In genomic region chr1:131278606-131279455, GRCm38 (mm10) we compare ENCODE assay signal across 8 mouse cellular contexts. TPM values are rescaled to one million over a fixed set of nuclear protein-coding genes. Genes with fewer than 3 reads are reported as not detected.
DNase-seq lines count a peak whose midpoint lies in the region; ATAC-seq lines count a peak whose summit lies in the region.

No protein-coding gene starts in this region.

- peak overlapping the region; percentile 51; the same call in 1 of the 2 replicates for H3K9ac ChIP-seq in kidney, embryonic 14.5 days (ENCODE audit: low read depth, low read length)
- H3K9ac ChIP-seq in hindbrain, embryonic 12.5 days = no peak overlapping the region; the same call in 1 of the 2 replicates
- H3K9ac ChIP-seq in midbrain, embryonic 15.5 days = no peak overlapping the region

- no peaks in the 10 kb centered on the region for H3K9me3 ChIP-seq in kidney, embryonic 14.5 days (ENCODE audit: control insufficient read depth, low read length)
- H3K9me3 ChIP-seq in hindbrain, embryonic 12.5 days (replicated peaks) = no peaks in the 10 kb centered on the region
- no peaks in the 10 kb centered on the region for H3K9me3 ChIP-seq in midbrain, embryonic 15.5 days

- peaks cover 8% of the 10 kb centered on the region for H3K4me1 ChIP-seq in kidney, embryonic 14.5 days (ENCODE audit: control insufficient read depth, insufficient read depth, low read length)
- H3K4me1 ChIP-seq in hindbrain, embryonic 12.5 days = no peaks in the 10 kb centered on the region
- no peaks in the 10 kb centered on the region for H3K4me1 ChIP-seq in midbrain, embryonic 15.5 days

- H3K27ac ChIP-seq in kidney, embryonic 14.5 days (ENCODE audit: low read depth, low read length) = no peak overlapping the region
- H3K27ac ChIP-seq in hindbrain, embryonic 12.5 days = no peak overlapping the region
- no peak overlapping the region for H3K27ac ChIP-seq in midbrain, embryonic 15.5 days

- H3K4me3 ChIP-seq in kidney, embryonic 14.5 days (ENCODE audit: low read length) = peak overlapping the region; percentile 38
- H3K4me3 ChIP-seq in hindbrain, embryonic 12.5 days = 0 out of 2 replicates have a peak overlapping the region, but pooled peaks have one; percentile 10
- no peak overlapping the region for H3K4me3 ChIP-seq in midbrain, embryonic 15.5 days

- peak overlapping the region; percentile 56 for H3K4me2 ChIP-seq in kidney, embryonic 14.5 days (replicated peaks; ENCODE audit: low read depth, low read length)
- H3K4me2 ChIP-seq in hindbrain, embryonic 12.5 days (replicated peaks) = peak overlapping the region; percentile 36
- H3K4me2 ChIP-seq in midbrain, embryonic 15.5 days = no peak overlapping the region

- no peak for ATAC-seq in kidney, embryonic 14.5 days (ENCODE audit: low FRiP score, low TSS enrichment)
- ATAC-seq in hindbrain, embryonic 12.5 days (ENCODE audit: low FRiP score) = no peak
- no peak for ATAC-seq in midbrain, embryonic 15.5 days (replicated peaks)

- 21% methylated on average over 8 of the region's 8 CpGs for WGBS in kidney, embryonic 14.5 days
- WGBS in hindbrain, embryonic 12.5 days = 50% methylated on average over 8 of the region's 8 CpGs
- WGBS in midbrain, embryonic 15.5 days = 57% methylated on average over 8 of the region's 8 CpGs

- no peaks in the 10 kb centered on the region for H3K27me3 ChIP-seq in kidney, embryonic 14.5 days (ENCODE audit: control insufficient read depth, insufficient read depth, low read length)
- no peaks in the 10 kb centered on the region for H3K27me3 ChIP-seq in hindbrain, embryonic 12.5 days
- no peaks in the 10 kb centered on the region for H3K27me3 ChIP-seq in midbrain, embryonic 15.5 days (replicated peaks)

- no peaks in the 10 kb centered on the region for H3K36me3 ChIP-seq in kidney, embryonic 14.5 days (ENCODE audit: control insufficient read depth, insufficient read depth, low read length)
- H3K36me3 ChIP-seq in hindbrain, embryonic 12.5 days = no peaks in the 10 kb centered on the region
- H3K36me3 ChIP-seq in midbrain, embryonic 15.5 days (replicated peaks) = no peaks in the 10 kb centered on the region

- no peak for DNase-seq in kidney, adult 8-10 months
- DNase-seq in Muller cell, postnatal 12 days (ENCODE audit: inconsistent ontology term) = peak; percentile 20
- DNase-seq in naive thymus-derived CD4-positive, alpha-beta T cell, adult 2 months (ENCODE audit: low read depth) = peak; percentile 63
- DNase-seq in urinary bladder, postnatal 25 days (ENCODE audit: low spot score) = no peak
- DNase-seq in gastrocnemius, postnatal 25 days = no peak

RNA-seq across cellular contexts. Expression of gene Ikbke, which starts 0.6 kb away (rescaled TPM):
- 2.9 TPM in 2 replicates for polyA plus RNA-seq in kidney, embryonic 14.5 days (2014; fragmentation: Nextera tagmentation; extraction: Ambion mirVana)
- polyA plus RNA-seq in hindbrain, embryonic 12.5 days (2016; fragmentation: Nextera tagmentation; extraction: Ambion mirVana) = 1.8 and 2.6 TPM in 2 replicates
- polyA plus RNA-seq in midbrain, embryonic 15.5 days (2015; fragmentation: Nextera tagmentation; extraction: Ambion mirVana) = 0.83 and 0.92 TPM in 2 replicates
- 1 to 10 TPM in 1 of 2 experiments, under 1 TPM in 1; 0.95 to 1.9 TPM for total RNA-seq in gastrocnemius, postnatal 25 days (2021)

RNA-seq across cellular contexts. Expression of gene Rassf5, which starts 33.8 kb away (rescaled TPM):
- 1.6 and 1.8 TPM in 2 replicates for polyA plus RNA-seq in kidney, embryonic 14.5 days (2014; fragmentation: Nextera tagmentation; extraction: Ambion mirVana)
- 1.8 and 2.4 TPM in 2 replicates for polyA plus RNA-seq in hindbrain, embryonic 12.5 days (2016; fragmentation: Nextera tagmentation; extraction: Ambion mirVana)
- polyA plus RNA-seq in midbrain, embryonic 15.5 days (2015; fragmentation: Nextera tagmentation; extraction: Ambion mirVana) = 3.2 and 3.6 TPM in 2 replicates
- total RNA-seq in gastrocnemius, postnatal 25 days (2021) = under 1 TPM; 0.70 to 0.90 TPM

Comparison
In these comparisons a context has a peak if more than half of its experiments do, and no peak if none do; other contexts are left out.
1. DNase-seq: peak in Muller cell, postnatal 12 days (single experiment) and naive thymus-derived CD4-positive, alpha-beta T cell, adult 2 months (single experiment); none in kidney, adult 8-10 months (0 of 2), urinary bladder, postnatal 25 days (single experiment) and gastrocnemius, postnatal 25 days (single experiment).